Mouse (Mus musculus): ENCODE results near the gene Jam2.

DNA sequence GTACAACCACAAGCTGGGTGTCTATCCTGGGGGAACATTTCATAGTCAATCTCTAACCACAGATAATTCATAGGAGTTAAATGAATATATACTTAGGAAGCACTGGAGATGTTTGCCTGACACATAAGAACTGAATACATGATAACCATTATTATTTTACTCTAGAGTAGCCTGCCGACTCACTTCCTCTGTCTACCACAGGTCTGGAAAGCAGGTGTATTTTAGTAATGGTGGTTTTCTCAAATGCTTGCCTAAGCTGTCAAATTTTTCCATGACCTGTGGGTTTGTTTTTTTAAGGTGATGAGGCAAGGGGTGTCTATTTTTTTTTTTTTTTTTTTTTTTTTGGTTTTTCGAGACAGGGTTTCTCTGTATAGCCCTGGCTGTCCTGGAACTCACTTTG, 26.1 kb downstream of the Jam2 start:
- TF ChIP-seq CTCF (IDR thresholded peaks at IDR 0.05; ENCODE audit: extremely low read depth, insufficient read depth, insufficient read length, insufficient replicate concordance), result no peak
- no peak for TF ChIP-seq POLR2A (IDR thresholded peaks at IDR 0.05; ENCODE audit: low read depth, low read length)

All from spleen, adult 2 months (tissue).